Mouse (Mus musculus) embryonic facial prominence, embryonic 10.5 days (tissue): ENCODE measurements around the gene Necab3. TPM values are rescaled to one million over a fixed set of nuclear protein-coding genes. Genes with fewer than 3 reads are reported as not detected.

Source experiments
- DNase-seq: peaks from one replicate; pipeline ENCODE4 v3.0.0-alpha.2; 2017; ENCODE audit warnings: low spot score
- H3K27ac ChIP-seq: fragments of 300-500 bp; sonication (generic); replicated peaks from 2 replicates; pipeline ENCODE4 v1.5.1; 2016; ENCODE audit warnings: mild to moderate bottlenecking
- H3K27me3 ChIP-seq: fragments of 300-500 bp; sonication (generic); replicated peaks from 2 replicates; pipeline ENCODE4 v1.6.1; 2016; ENCODE audit warnings: low read depth, mild to moderate bottlenecking; ENCODE audit not compliant: poor library complexity, severe bottlenecking
- H3K36me3 ChIP-seq: fragments of 300-500 bp; sonication (generic); replicated peaks from 2 replicates; pipeline ENCODE4 v1.6.1; 2016; ENCODE audit warnings: mild to moderate bottlenecking, moderate library complexity
- H3K4me1 ChIP-seq: fragments of 300-500 bp; sonication (generic); 2 replicates; pipeline ENCODE4 v1.6.1; 2016
- H3K4me3 ChIP-seq: fragments of 300-500 bp; sonication (generic); 2 replicates; pipeline ENCODE4 v1.5.1; 2016; ENCODE audit warnings: mild to moderate bottlenecking, moderate library complexity
- H3K9me3 ChIP-seq: fragments of 300-500 bp; sonication (generic); 2 replicates; pipeline ENCODE4 v1.6.1; 2016; ENCODE audit warnings: mild to moderate bottlenecking
- WGBS: fragments of 180-500 bp; shearing (Covaris S2); methylation state at CpG from one replicate; pipeline ENCODE4 v1.1.7; 2016; 5-methylcytosine and 5-hydroxymethylcytosine counted together
- polyA plus RNA-seq: library from polyadenylated mRNA; unstranded; fragments of >200 nt; fragmentation: Nextera tagmentation; extraction: Ambion mirVana; gene quantifications from 2 replicates; pipeline ENCODE4 v1.2.1, GENCODE M21; 2016

Gene Necab3
- polyA plus RNA-seq, 1 experiment from 2014 or later: 3.2 TPM

DNA sequence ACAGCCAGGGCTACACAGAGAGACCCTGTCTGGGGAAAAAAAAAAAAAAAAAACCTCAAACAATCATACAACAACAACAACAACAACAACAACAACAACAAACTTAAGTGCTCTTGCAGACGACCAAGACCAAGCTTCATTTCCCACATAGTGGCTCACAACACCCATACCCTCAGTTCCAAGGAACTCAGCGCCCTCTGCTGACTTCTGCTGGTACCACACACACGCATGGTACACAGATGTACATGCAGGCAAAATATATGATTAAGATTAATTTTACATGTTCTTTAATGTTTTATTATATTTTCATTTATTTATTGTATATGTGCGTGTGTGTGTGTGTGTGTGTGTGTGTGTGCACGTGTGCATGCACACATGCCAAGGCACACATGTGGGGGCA is 27.7 kb upstream of the Necab3 start:
- peak; percentile 50 for DNase-seq
- Histone ChIP-seq H3K36me3 (peaks cover 3% of the 10 kb centered on the region), H3K9me3 (no peaks in the 10 kb centered on the region), H3K27ac (no peak overlapping the region), H3K27me3 (0 out of 2 replicates have a peak, but pooled peaks cover 5% of the 10 kb centered on the region), H3K4me1 (peaks cover 18% of the 10 kb centered on the region), H3K4me3 (no peak overlapping the region)
- WGBS: 75% methylated on average over 5 of the region's 5 CpGs

DNA sequence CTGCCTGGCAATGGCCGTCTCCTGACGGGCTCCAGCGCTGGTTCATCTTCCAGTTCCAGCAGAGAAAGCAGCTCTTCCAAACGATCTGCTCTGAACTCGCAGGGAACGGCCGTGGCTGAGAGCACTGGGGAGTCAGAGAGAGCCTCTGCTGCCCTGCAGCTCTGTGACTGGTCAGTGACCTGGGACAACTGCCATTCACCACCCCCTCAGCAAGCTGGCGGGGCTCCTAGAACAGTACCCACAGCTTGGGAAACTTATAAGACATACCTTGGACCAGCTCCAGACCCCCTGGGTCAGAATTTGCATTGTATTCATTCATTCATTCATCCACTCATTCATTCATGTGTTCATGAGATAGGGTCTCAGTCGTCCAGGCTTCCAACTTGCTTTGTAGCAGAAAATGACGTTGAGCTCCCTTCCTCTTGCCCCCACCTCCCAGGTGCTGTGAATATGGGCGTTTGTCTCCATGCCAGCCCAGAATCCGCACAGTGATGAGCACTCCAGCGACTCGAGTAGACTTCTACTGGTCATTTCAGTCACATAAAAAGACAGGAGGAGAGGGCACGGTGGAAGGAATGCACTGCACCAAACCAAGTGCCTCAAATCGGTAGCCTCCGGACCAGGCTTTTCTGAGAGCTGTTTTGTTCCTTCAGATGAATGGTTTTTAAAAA is 26.4 kb upstream of the Necab3 start:
- H3K27me3 ChIP-seq: 0 out of 2 replicates have a peak, but pooled peaks cover 5% of the 10 kb centered on the region
- H3K4me1 ChIP-seq: peaks cover 18% of the 10 kb centered on the region
- no peak overlapping the region for H3K4me3 ChIP-seq
- WGBS: 74% methylated on average over 17 of the region's 17 CpGs
- DNase-seq: no peak
- no peaks in the 10 kb centered on the region for H3K9me3 ChIP-seq
- H3K27ac ChIP-seq: 0 out of 2 replicates have a peak overlapping the region, but pooled peaks have one; percentile 10
- peaks cover 3% of the 10 kb centered on the region for H3K36me3 ChIP-seq

DNA sequence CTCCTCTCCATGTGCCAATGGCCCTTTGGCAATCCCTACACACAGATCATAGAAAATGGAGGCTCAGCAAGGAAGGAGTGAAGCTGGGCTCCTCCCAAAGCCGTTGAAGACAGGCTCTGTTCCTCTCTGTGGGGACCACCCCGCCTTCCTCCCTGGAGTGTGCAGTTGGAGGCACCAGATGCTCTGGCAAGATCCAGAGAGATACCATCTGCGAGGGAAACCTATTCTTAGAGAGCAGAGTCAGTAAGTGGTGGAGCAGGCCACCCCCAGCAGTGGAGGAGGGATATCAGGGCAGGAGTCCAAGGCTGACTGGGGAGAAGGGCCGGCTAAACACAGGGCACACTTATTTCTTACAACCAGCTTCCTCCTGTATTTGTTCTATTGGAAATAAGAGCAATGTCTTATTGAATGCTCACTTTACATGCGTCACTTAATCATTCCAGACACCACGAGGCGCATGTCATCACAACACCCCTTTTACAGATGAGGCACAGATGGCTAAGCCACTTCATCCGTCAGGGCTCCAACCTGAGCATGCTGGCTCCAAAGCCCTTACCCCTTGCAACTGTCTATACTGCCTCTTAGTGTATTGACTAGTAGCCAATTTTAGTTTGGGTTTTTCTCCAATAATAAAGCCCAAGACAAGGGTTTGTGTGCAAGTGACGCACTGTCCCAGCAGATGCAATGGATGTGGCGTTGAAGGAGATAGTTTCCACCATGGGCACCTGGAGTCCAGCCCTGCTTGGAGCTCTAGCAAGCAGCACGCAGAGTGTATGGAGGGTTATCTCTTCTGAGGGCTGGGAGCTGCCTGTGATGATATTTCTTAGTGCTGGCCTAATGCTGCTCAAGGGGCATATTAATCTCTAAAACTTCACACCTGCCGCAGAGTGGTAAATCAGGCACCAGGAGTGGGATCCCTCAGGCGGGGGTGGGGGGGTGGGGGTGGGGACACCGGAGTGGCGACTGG is 25.5 kb upstream of the Necab3 start:
- H3K27ac ChIP-seq: peak overlapping the region; percentile 44; the same call in 1 of the 2 replicates

DNA sequence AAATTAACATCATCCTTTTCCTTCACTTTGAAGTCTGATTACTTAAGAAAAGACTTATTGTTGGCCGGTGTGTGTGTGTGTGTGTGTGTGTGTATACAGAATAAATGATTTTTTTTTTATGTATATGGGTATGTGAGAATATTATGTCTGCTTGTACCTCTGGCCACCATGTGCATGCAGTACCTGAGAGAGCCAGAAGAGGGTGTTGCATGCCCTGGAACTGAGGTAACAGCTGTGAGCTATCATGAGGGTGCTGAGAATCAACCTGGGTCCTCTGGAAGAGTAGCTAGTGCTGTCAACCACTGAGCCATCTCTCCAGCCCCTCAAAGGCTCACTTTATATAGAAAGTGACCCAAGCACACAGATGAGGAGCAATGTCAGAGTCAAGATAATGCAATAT is 22.7 kb upstream of the Necab3 start:
- no peaks in the 10 kb centered on the region for H3K36me3 ChIP-seq
- H3K27me3 ChIP-seq: 0 out of 2 replicates have a peak, but pooled peaks cover 5% of the 10 kb centered on the region
- H3K4me3 ChIP-seq: no peak overlapping the region
- H3K27ac ChIP-seq: no peak overlapping the region
- no peak for DNase-seq
- H3K4me1 ChIP-seq: peaks cover 33% of the 10 kb centered on the region
- WGBS: 98% methylated on average over 1 of the region's 1 CpGs
- no peaks in the 10 kb centered on the region for H3K9me3 ChIP-seq

More for the DNA sequence above, 25.5 kb upstream of the Necab3 start:
- Histone ChIP-seq H3K36me3 (peaks cover 3% of the 10 kb centered on the region), H3K27me3 (0 out of 2 replicates have a peak, but pooled peaks cover 5% of the 10 kb centered on the region), H3K4me3 (no peak overlapping the region), H3K9me3 (no peaks in the 10 kb centered on the region), H3K4me1 (peaks cover 18% of the 10 kb centered on the region)
- WGBS: 74% methylated on average over 15 of the region's 15 CpGs
- no peak for DNase-seq

DNA sequence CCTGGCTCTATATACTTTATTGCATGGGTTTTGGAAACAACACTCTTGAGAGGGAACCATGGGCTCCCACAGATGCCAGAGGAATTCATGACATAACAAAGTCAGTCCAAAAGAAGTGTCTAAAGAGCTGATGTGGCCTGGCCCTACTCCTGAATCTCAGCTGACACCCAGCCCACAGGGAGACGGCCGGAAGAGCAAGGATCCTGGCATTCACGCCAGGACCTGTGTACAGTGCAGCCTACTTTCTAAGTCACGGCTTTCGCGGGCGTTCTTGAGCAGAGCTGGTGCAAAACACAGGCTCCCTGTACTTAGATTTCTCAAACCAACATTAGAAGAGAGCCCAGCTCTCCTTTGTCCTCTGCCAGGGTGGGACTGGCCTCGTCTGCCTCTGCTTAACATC is 21.9 kb upstream of the Necab3 start:
- Histone ChIP-seq H3K9me3 (no peaks in the 10 kb centered on the region), H3K4me1 (peaks cover 33% of the 10 kb centered on the region), H3K4me3 (no peak overlapping the region), H3K36me3 (no peaks in the 10 kb centered on the region), H3K27ac (0 out of 2 replicates have a peak overlapping the region, but pooled peaks have one; percentile 14), H3K27me3 (0 out of 2 replicates have a peak, but pooled peaks cover 5% of the 10 kb centered on the region)
- DNase-seq: no peak
- 85% methylated on average over 8 of the region's 8 CpGs for WGBS

DNA sequence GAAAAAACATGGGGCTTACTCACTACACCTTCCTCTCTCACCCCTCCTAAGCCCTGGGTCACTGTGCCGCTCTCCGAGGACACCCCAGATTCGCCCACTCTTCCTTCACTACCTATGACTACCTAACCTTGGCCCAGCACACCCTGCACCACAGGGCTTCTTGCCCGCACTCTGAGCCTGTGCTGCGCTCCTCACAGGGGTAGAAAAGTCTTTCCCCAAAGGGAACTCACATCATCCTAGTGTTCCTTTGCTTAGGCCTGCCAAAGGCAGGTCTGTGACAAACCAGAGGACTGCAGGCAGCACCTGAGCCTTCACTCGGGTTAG is 19.0 kb upstream of the Necab3 start:
- peak overlapping the region; percentile 57 for H3K27ac ChIP-seq

DNA sequence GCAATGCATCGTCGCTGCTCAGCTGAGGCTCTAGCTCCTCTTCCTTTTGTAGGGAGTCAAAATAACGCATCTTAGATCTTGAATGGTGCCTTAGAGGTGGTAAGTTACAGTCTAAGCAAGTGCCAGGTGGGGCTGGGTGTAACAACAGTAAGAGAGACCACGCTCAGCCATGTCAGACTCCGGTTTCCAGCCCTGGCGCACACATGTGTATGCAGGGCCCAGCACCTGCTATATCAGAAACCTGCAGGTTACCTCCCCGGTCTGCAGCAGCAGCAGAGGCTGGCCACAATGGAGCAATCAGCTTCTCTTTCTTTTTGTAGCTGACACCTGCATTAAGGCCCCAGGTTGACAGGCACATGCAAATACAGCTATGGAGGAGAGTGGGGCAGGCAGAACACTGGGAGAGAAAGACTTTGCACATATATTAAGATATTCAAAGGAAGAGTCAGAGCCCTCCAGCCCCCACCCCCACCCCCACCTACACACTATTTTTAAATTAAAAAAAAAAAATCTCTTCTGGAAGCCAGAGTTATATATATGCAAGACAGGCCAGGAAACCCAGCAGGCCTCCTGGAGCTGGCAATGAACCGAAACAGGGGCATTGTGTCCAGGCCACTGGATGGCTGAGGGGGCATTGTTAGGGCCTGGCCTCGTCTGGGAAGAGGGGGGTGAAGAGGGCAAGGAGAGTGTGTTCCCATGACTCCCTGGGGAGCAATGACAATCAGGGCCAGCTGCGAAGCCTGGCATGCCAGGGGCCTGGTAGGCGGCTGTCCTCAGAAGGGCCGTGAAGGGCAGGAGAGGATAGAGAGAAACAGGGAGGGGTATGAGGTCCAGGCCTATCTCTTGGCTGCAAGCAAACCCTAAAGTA is 18.4 kb upstream of the Necab3 start:
- Histone ChIP-seq H3K36me3 (no peaks in the 10 kb centered on the region), H3K9me3 (no peaks in the 10 kb centered on the region), H3K27me3 (no peaks in the 10 kb centered on the region), H3K4me1 (peaks cover 21% of the 10 kb centered on the region), H3K4me3 (no peak overlapping the region), H3K27ac (peak overlapping the region; percentile 57)
- DNase-seq: peak; percentile 32
- 41% methylated on average over 12 of the region's 12 CpGs for WGBS

More for the DNA sequence above, 19.0 kb upstream of the Necab3 start:
- 76% methylated on average over 6 of the region's 6 CpGs for WGBS
- Histone ChIP-seq H3K36me3 (no peaks in the 10 kb centered on the region), H3K27me3 (no peaks in the 10 kb centered on the region), H3K9me3 (no peaks in the 10 kb centered on the region), H3K4me1 (peaks cover 21% of the 10 kb centered on the region), H3K4me3 (no peak overlapping the region)
- no peak for DNase-seq

DNA sequence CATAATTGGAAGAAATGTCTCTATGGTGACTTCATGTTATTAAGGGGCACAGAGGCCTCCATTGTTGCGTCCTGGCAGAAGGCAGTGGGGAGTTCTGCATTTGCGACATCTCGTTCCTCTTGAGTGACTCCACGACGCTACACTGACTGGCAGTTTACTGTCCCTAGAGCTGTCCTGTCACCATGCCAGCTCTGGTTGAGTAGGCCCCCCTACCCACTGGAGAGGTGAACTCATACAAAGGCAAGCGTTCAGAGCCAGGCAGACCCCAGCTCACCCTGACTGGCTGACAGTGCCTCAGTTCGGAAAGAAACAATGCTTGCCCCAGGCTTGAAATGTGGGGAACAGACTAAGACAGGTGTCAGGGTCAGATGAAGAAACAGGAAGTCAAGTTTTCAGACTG is 15.6 kb upstream of the Necab3 start:
- Histone ChIP-seq H3K4me3 (no peak overlapping the region), H3K4me1 (peaks cover 31% of the 10 kb centered on the region), H3K27me3 (no peaks in the 10 kb centered on the region), H3K36me3 (no peaks in the 10 kb centered on the region), H3K27ac (no peak overlapping the region), H3K9me3 (no peaks in the 10 kb centered on the region)
- no peak for DNase-seq
- 55% methylated on average over 7 of the region's 7 CpGs for WGBS

DNA sequence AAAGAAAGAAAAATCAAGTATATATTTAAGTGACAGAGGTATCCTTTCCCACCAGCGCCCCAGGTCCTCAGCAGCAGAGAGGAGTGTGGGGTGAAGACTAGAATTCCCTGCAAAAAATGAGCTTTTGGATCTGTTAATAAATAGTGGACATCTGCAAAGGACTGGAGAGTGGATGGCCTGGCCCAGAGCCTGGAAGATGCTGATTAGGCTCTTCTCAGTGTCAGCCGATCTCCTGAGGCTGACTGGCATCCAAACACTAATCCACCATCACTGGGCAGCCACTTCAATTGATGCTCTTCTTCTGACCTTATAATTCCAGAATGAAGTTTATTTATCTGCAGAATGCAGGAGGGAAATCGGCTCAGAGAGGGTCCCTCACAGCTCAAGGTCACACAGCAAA is 14.3 kb upstream of the Necab3 start:
- Histone ChIP-seq H3K27me3 (no peaks in the 10 kb centered on the region), H3K27ac (no peak overlapping the region), H3K9me3 (no peaks in the 10 kb centered on the region), H3K4me1 (peaks cover 44% of the 10 kb centered on the region), H3K4me3 (no peak overlapping the region), H3K36me3 (no peaks in the 10 kb centered on the region)
- 89% methylated on average over 3 of the region's 3 CpGs for WGBS
- DNase-seq: no peak

DNA sequence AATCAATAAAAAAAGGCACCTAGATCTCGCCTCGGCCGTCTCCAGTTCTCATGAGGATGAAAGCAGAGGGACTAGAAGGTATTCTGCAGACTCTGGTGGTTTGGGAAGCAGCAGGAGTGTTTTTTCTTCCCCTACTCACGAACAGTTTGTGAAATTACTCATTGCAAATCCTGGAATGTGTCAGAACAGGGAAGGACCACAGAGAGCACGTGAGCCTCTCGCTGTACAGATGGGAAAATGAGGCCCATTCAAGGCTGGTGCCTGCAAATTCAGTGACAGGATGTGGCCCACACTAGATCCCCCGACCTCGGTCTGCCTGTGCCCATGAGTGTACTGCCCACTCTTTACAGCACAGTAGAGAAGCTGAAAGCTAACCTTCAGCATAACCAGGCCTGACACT is 13.3 kb upstream of the Necab3 start:
- no peak overlapping the region for H3K4me3 ChIP-seq
- H3K27me3 ChIP-seq: no peaks in the 10 kb centered on the region
- no peaks in the 10 kb centered on the region for H3K9me3 ChIP-seq
- peaks cover 44% of the 10 kb centered on the region for H3K4me1 ChIP-seq
- no peaks in the 10 kb centered on the region for H3K36me3 ChIP-seq
- 82% methylated on average over 8 of the region's 8 CpGs for WGBS
- no peak for DNase-seq
- no peak overlapping the region for H3K27ac ChIP-seq

DNA sequence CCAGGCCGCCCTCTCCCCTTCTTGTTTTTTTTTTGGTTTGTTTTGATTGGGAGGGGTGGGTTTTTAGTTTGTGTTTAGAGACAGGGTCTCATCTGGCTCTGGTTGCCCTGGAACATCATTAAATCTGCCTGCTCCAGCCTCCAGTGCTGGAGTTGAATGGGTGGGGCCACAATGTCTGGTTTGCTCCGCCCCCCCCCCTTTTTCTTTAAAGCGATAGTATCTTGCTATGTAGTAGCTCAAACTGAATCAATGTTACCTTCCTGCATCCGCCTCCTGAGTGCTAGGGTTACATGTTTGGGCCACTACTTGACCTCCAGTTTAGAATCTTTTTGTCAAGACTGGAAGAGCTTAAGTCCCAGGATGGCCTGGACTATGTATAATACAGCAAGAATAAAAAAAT is 12.6 kb upstream of the Necab3 start:
- no peak for DNase-seq
- no peaks in the 10 kb centered on the region for H3K36me3 ChIP-seq
- H3K27me3 ChIP-seq: no peaks in the 10 kb centered on the region
- H3K9me3 ChIP-seq: no peaks in the 10 kb centered on the region
- no peak overlapping the region for H3K27ac ChIP-seq
- H3K4me3 ChIP-seq: no peak overlapping the region
- peaks cover 44% of the 10 kb centered on the region for H3K4me1 ChIP-seq
- WGBS: 81% methylated on average over 4 of the region's 4 CpGs

DNA sequence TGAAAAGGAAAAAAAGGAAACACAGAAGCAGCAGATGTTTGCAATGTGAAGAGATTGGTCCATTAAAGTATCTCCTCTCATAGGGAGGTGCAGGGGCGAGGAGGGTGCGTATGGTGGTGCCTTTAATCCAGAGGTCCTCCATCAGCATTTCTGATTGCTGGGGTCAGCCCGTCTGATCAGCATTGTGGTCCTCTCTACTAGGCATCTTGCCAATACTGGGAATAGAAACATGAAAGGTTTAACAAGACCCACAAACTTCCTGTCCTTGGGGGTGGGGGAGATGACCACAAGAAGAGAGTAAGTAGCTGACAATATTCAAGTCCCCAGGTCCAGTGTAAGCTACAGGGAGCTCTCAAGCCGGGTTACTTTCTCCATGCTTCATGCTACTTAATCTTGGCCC is 12.0 kb upstream of the Necab3 start:
- Histone ChIP-seq H3K9me3 (no peaks in the 10 kb centered on the region), H3K4me3 (peak overlapping the region; percentile 90), H3K36me3 (no peaks in the 10 kb centered on the region), H3K4me1 (peaks cover 48% of the 10 kb centered on the region), H3K27me3 (no peaks in the 10 kb centered on the region), H3K27ac (no peak overlapping the region; the same call in 1 of the 2 replicates)
- DNase-seq: no peak
- 79% methylated on average over 4 of the region's 4 CpGs for WGBS
